Mouse (Mus musculus) forebrain, embryonic 14.5 days (tissue): ENCODE measurements at regions not wholly inside any gene's neighbourhood (a gene's known extent, or its start where the extent isn't known, plus 50 kb on each side); places are given as distances from the start of the nearest gene placed in this dataset.

Experiments used
- ATAC-seq: fragments of 200-750 bp; cut with Nextera tagmentation; 2 replicates; pipeline ENCODE4 v1.8.0; 2017; ENCODE audit warnings: mild to moderate bottlenecking, moderate library complexity
- DNase-seq: peaks from one replicate; pipeline ENCODE4 v3.0.0-alpha.2; 2015; ENCODE audit warnings: low spot score
- H3K27ac ChIP-seq: fragments of 300-500 bp; sonication (generic); 2 replicates; pipeline ENCODE4 v1.5.1; 2014; ENCODE audit warnings: low read depth, mild to moderate bottlenecking, control low read depth, low read length, moderate library complexity
- H3K27me3 ChIP-seq: fragments of 300-500 bp; sonication (generic); replicated peaks from 2 replicates; pipeline ENCODE4 v1.6.1; 2014; ENCODE audit warnings: low read length, control low read depth, mixed read lengths; ENCODE audit not compliant: control insufficient read depth, insufficient read depth
- H3K36me3 ChIP-seq: fragments of 300-500 bp; sonication (generic); 2 replicates; pipeline ENCODE4 v1.6.1; 2014; ENCODE audit warnings: low read length, control low read depth; ENCODE audit not compliant: control insufficient read depth, insufficient read depth
- H3K4me1 ChIP-seq: fragments of 300-500 bp; sonication (generic); 2 replicates; pipeline ENCODE4 v1.6.1; 2014; ENCODE audit warnings: antibody characterized with exemption, low read length, control low read depth; ENCODE audit not compliant: control insufficient read depth, insufficient read depth
- H3K4me2 ChIP-seq: fragments of 300-500 bp; sonication (generic); 2 replicates; pipeline ENCODE4 v1.6.1; 2014; ENCODE audit warnings: mild to moderate bottlenecking, control low read depth, low read length
- H3K4me3 ChIP-seq: fragments of 300-500 bp; sonication (generic); 2 replicates; pipeline ENCODE4 v1.5.1; 2014; ENCODE audit warnings: low read depth, low read length, control low read depth
- H3K9ac ChIP-seq: fragments of 300-500 bp; sonication (generic); 2 replicates; pipeline ENCODE4 v1.6.1; 2014; ENCODE audit warnings: mild to moderate bottlenecking, low read length, control low read depth, moderate library complexity
- H3K9me3 ChIP-seq: fragments of 300-500 bp; sonication (generic); replicated peaks from 2 replicates; pipeline ENCODE4 v1.6.1; 2016; ENCODE audit warnings: low read length, control low read depth, mixed read lengths; ENCODE audit not compliant: control insufficient read depth
- WGBS: fragments of 180-500 bp; shearing (Covaris S2); extraction: QIAGEN DNeasy Blood & Tissue Kit; methylation state at CpG from one replicate; pipeline ENCODE4 v1.1.7; 2014; 5-methylcytosine and 5-hydroxymethylcytosine counted together

- Histone ChIP-seq H3K4me3 (no peak overlapping the region), H3K9ac (no peak overlapping the region), H3K36me3 (no peaks in the 10 kb centered on the region), H3K27me3 (no peaks in the 10 kb centered on the region), H3K27ac (no peak overlapping the region), H3K4me2 (no peak overlapping the region), H3K4me1 (no peaks in the 10 kb centered on the region), H3K9me3 (no peaks in the 10 kb centered on the region)
- no peak for DNase-seq
- ATAC-seq, result no peak
- 83% methylated on average over 3 of the region's 3 CpGs for WGBS
These were observed 212.5 kb upstream of the Arid1b start for GRCm38 (mm10) chr17:4781586-4781985.

GRCm38 (mm10) chr17:4784296-4784695 lies 209.8 kb upstream of the Arid1b start:
- Histone ChIP-seq H3K4me3 (no peak overlapping the region), H3K4me1 (no peaks in the 10 kb centered on the region), H3K9ac (no peak overlapping the region), H3K27me3 (no peaks in the 10 kb centered on the region), H3K9me3 (no peaks in the 10 kb centered on the region), H3K36me3 (no peaks in the 10 kb centered on the region), H3K27ac (no peak overlapping the region), H3K4me2 (no peak overlapping the region)
- DNase-seq (no peak), ATAC-seq (no peak)
- WGBS, result 68% methylated on average over 5 of the region's 5 CpGs

- Histone ChIP-seq H3K27ac (no peak overlapping the region), H3K9me3 (no peaks in the 10 kb centered on the region), H3K9ac (no peak overlapping the region), H3K4me2 (no peak overlapping the region), H3K4me3 (no peak overlapping the region), H3K36me3 (no peaks in the 10 kb centered on the region), H3K4me1 (no peaks in the 10 kb centered on the region), H3K27me3 (no peaks in the 10 kb centered on the region)
- ATAC-seq, result no peak
- DNase-seq, result no peak
- 85% methylated on average over 5 of the region's 6 CpGs for WGBS
These were observed 208.8 kb upstream of the Arid1b start for GRCm38 (mm10) chr17:4785281-4785839.

GRCm38 (mm10) chr17:4786524-4786923 lies 207.6 kb upstream of the Arid1b start:
- H3K36me3 ChIP-seq, result no peaks in the 10 kb centered on the region
- no peak for DNase-seq
- no peak for ATAC-seq

GRCm38 (mm10) chr17:4791873-4792272 lies 202.3 kb upstream of the Arid1b start:
- ATAC-seq (no peak), DNase-seq (no peak)
- 83% methylated on average over 10 of the region's 10 CpGs for WGBS
- Histone ChIP-seq H3K36me3 (no peaks in the 10 kb centered on the region), H3K4me3 (no peak overlapping the region), H3K27ac (no peak overlapping the region), H3K9ac (no peak overlapping the region), H3K9me3 (no peaks in the 10 kb centered on the region), H3K27me3 (no peaks in the 10 kb centered on the region), H3K4me1 (no peaks in the 10 kb centered on the region), H3K4me2 (no peak overlapping the region)

More at GRCm38 (mm10) chr17:4786524-4786923, 207.6 kb upstream of the Arid1b start:
- Histone ChIP-seq H3K27me3 (no peaks in the 10 kb centered on the region), H3K4me1 (no peaks in the 10 kb centered on the region), H3K27ac (no peak overlapping the region), H3K4me2 (no peak overlapping the region), H3K9me3 (no peaks in the 10 kb centered on the region), H3K4me3 (no peak overlapping the region), H3K9ac (no peak overlapping the region)

GRCm38 (mm10) chr17:4796241-4796640 lies 197.9 kb upstream of the Arid1b start:
- ATAC-seq, result no peak
- Histone ChIP-seq H3K4me1 (no peaks in the 10 kb centered on the region), H3K9me3 (no peaks in the 10 kb centered on the region), H3K4me2 (no peak overlapping the region), H3K9ac (no peak overlapping the region), H3K36me3 (no peaks in the 10 kb centered on the region), H3K4me3 (no peak overlapping the region), H3K27ac (no peak overlapping the region), H3K27me3 (no peaks in the 10 kb centered on the region)
- DNase-seq, result no peak
- WGBS, result 90% methylated on average over 3 of the region's 3 CpGs

- no peaks in the 10 kb centered on the region for H3K9me3 ChIP-seq
- H3K4me2 ChIP-seq, result no peak overlapping the region
- no peak overlapping the region for H3K4me3 ChIP-seq
- H3K27me3 ChIP-seq, result no peaks in the 10 kb centered on the region
- WGBS, result 79% methylated on average over 4 of the region's 4 CpGs
- no peak overlapping the region for H3K27ac ChIP-seq
- H3K4me1 ChIP-seq, result no peaks in the 10 kb centered on the region
- 0 out of 2 replicates have a peak, but pooled peaks have one; percentile 26 for ATAC-seq
- DNase-seq, result peak; percentile 46
- H3K36me3 ChIP-seq, result no peaks in the 10 kb centered on the region
- H3K9ac ChIP-seq, result no peak overlapping the region
These were observed 190.1 kb upstream of the Arid1b start for GRCm38 (mm10) chr17:4804013-4804412.

GRCm38 (mm10) chr17:4806051-4806450 lies 188.1 kb upstream of the Arid1b start:
- H3K27ac ChIP-seq, result no peak overlapping the region
- H3K9ac ChIP-seq, result no peak overlapping the region
- H3K9me3 ChIP-seq, result no peaks in the 10 kb centered on the region
- no peak overlapping the region for H3K4me2 ChIP-seq
- no peaks in the 10 kb centered on the region for H3K4me1 ChIP-seq
- H3K27me3 ChIP-seq, result no peaks in the 10 kb centered on the region
- ATAC-seq, result no peak
- H3K4me3 ChIP-seq, result no peak overlapping the region
- no peak for DNase-seq
- 63% methylated on average over 5 of the region's 5 CpGs for WGBS
- H3K36me3 ChIP-seq, result no peaks in the 10 kb centered on the region

- Histone ChIP-seq H3K36me3 (no peaks in the 10 kb centered on the region), H3K27ac (no peak overlapping the region), H3K9me3 (no peaks in the 10 kb centered on the region), H3K4me2 (no peak overlapping the region), H3K4me3 (no peak overlapping the region), H3K4me1 (no peaks in the 10 kb centered on the region), H3K9ac (no peak overlapping the region), H3K27me3 (no peaks in the 10 kb centered on the region)
- 96% methylated on average over 3 of the region's 3 CpGs for WGBS
- DNase-seq (no peak), ATAC-seq (no peak)
These were observed 185.2 kb upstream of the Arid1b start for GRCm38 (mm10) chr17:4808926-4809325.
